Mouse (Mus musculus) CD8-positive naive resting alpha-beta T cell, adult 2 months (primary cell): ENCODE measurements around the gene Tmem14a.
A peak's percentile ranks its signal among the peaks of the same experiment; 100 is the strongest.
"Not testable (repeated sequence)": the region's sequence is repeated elsewhere in the genome, so short reads cannot be mapped to it uniquely, and the experiment has no call there.

Experiments used
- DNase-seq, 2 experiments: peaks; one replicate each; pipeline ENCODE4 v3.0.0; 2022; ENCODE audit warnings: low read depth in 2 of 2, low spot score in 2 of 2

The Tmem14a gene

DNA sequence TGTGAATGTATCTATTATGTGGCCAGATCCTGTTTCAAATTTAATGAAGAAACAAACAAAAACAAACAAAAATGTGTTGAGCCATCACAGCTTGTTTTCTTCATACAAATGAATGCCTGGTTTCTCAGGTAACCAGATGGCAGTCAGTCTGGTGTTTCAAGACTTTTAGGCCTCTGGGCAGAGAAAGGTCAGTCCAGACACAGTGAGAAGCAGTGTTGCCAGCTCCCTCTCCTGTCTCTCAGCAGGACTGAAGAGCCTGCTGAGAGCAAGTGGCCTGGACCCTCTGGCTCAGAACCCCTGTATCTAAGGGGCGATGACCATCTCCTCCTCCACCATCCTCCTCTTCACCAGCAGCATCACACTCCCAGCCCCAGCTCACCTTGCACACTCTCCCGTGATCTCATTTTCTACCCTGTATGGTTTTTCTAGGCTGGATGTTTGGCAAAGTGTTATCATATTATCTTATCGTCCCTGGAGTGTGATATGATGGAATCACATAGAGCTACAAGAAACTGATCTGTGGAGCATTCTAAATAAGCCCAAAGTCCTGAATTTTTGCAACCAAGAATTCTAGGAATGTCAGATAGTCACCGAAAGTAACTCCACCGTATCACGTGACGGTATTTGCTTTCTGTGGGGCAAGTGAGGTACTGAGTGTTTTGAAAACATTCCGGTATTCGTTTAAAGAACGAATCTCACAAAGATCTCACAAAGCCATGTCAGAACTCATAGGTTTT lies 34.4 kb downstream of the Tmem14a start:
- DNase-seq = no peak

DNA sequence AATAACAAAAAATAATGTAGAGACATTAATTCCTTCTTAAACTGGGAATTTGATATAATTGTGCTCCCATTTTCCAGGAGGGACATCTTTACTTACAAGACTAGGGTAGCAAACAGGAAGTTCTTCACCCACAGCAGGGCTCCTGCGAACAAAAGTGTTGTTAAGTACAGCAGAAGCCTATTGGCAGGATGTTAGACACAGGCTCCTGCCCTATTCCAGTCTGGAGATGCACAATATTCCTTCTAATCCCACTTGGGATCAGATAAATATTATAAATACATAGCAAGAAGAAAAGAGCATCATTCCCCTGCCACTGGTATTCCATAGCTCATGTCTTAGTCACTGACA lies 34.9 kb downstream of the Tmem14a start:
- DNase-seq = no peak

GRCm38 (mm10) chr1:21253856-21254255 lies 35.5 kb downstream of the Tmem14a start:
- DNase-seq = no peak

- DNase-seq = no peak
Observed at GRCm38 (mm10) chr1:21255625-21256345, 37.4 kb downstream of the Tmem14a start.

DNA sequence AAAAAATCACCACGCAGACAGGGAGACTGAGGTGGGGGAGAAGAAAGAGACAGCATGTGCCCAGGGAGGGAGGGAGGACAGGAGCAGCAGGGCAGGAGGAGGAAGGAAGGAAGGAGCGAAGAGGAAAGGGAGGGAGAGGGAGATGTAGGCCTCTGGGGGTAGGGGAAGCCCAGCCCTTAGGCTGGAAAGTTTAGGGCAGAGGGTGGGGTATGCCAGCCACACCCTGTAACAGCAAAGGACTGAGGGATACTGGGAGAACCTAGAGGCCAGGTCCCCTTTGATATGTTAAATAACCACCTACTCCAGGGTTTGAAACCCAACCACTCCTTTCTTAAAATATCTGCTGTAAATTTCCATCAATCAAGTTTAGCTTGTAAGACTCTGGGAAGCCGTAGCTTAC lies 38.0 kb downstream of the Tmem14a start:
- DNase-seq = no peak

DNA sequence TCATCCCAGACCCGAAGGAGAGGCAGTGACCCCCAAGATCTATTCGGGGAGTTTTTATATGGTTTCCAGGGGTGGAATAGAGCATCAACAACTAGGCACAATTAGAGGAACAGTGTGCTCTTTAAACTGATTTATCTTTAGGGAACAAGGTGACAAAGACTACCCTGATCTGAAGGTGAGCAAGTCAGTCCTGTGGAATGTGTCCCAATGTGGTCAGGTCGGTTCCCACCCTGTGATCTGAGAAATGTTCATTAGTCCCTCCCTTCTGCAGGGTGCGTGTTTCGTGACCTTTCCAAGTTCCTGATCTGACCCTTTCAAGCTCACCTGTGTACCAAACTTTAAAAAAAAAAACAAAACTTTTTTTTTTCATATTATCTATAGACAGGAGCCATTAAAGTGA lies 38.5 kb downstream of the Tmem14a start:
- no peak for DNase-seq

GRCm38 (mm10) chr1:21259981-21260380 lies 41.6 kb downstream of the Tmem14a start:
- DNase-seq = not testable (repeated sequence)

DNA sequence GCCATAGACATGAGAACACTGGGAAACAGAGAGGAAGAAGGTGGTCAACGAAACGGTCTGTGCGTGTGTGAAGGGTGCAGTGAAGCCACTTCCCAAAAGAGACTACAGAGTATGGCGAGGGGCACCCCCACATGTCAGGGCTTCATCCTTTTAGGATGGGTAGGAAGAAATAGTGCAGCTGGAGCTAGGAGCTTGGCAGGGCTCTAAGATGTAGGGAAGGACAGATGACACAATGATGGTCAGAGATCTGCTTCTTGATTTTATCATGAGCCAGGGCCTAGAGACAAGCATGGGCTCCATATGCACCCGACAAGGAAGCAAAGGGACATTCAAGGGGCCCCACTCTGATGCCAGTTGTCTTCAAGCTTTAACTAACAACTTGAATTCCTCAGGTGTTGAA lies 44.0 kb downstream of the Tmem14a start:
- no peak for DNase-seq

DNA sequence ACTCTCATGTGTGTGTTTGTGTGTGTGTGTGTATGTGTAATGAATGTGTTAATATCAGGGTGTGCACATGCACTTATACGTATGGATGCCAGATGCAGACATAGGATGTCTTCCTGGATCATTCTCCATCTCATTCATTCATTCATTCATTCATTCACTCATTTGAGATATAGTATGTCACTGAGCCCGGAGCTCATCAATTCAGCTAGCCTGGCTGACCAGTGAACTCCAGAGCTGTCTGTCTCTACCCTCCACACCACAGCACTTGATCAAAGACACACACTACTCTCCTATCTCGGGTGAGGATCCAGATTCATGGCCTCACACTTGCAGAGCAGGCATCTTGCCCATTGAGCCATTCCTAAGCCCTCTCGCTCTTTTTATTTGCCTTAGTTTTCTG lies 45.6 kb downstream of the Tmem14a start:
- no peak for DNase-seq

DNA sequence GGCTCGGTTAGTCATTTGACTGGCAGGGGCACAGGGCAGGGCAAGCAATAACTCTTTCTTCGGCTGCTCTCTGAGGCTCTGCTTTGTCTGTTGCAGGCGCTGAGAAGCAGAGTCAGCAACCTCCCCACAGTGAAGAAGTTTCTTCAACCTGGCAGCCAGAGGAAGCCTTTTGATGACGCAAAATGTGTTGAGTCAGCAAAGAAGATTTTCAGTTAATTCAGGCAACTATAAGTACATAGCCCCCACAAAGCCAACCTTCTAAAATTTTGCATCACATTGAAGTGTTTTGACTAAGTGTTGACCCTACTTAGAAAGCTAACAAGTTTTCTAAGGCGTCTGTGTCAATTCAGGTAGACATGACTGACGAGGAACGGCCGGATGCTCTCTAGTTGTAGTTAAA lies 46.4 kb downstream of the Tmem14a start:
- no peak for DNase-seq

DNA sequence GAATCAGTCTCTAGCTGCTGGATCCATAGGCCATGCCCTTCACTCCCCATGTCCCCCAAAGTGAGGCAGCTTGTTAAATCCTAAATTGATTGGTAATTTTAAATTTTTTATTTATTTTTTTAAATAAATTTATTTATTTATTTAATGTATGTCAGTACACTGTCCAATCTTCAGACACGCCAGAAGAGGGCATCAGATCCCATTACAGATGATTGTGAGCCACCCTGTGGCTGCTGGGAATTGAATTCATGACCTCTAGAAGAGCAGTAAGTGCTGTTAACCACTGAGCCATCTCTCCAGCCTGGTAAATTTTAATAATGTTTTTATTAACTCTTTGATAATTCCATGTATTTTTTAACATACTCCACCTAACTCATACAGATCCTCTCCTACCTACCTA lies 48.4 kb downstream of the Tmem14a start:
- no peak for DNase-seq

DNA sequence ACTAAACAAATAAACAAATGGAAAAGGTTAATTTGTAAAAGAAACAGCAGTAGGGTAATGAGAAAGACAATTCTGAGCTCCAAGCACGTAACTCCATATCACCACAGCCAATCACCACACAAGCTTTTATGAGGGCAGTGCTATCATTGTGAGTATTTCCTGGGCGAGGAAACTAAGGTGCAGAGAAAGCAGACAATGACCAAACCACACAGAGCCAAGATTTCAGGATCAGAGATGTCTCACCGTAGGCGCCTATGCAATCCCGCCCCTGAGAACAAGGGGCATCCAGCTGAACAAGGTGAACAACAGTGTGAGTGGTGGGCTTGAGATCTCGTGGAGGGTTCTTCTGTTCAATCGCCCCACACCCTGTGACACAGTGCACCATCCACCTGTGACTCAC lies 49.1 kb downstream of the Tmem14a start:
- not testable (repeated sequence) for DNase-seq

DNA sequence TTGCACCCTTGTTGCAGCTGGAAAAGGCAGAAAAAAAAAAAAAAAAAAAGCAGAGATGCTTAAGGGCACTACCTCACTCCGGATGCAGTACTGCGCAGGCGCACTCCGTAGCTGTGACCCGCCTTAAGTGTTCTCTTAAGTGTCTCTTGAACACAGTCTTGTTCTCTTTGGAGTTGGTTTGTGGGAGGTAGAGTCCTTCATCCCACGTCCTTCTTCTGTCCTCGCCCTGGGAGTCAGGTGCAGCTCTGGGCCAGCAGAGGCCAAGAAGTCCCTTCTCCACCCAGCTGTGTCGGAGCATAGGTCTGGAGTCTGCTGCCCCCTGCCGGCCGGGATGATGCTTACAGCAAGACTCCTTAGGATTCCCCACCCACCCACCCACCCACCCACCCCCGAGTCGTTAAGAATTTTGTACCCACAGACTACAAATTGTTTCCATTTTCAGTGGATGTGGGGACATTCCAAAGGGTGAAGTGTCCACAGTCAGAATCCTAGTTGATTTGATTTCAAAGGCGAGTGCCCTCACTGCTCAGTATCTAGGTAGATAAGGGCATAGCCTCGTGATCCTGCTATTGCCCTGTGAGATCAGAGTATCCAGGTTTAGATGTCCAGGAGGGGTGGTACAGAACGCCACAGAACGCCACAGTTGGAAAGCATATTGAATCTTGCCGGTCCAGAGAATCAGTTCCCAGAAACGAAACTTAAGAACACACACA lies 53.1 kb downstream of the Tmem14a start:
- DNase-seq = peak; percentile 56 to 70

DNA sequence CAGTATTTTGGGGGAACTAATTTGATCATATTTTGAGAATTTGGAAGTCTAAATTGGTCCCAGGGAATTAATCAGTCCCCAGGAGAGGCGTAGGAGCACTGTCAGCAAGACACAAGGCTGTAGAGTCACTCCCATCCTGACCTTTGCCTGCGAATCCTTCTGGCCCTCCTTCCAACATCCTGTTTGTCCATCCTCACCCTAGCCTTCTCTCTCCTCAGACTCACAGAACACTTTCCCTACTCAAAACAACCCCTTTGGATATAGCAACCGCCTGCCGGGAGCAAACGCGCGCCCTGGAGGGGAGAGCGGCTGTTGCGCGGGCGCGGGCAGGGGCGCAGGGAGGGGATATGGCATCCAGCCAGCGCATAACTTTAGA lies 53.7 kb downstream of the Tmem14a start:
- DNase-seq = no peak

GRCm38 (mm10) chr1:21273091-21273490 lies 54.7 kb downstream of the Tmem14a start:
- DNase-seq = no peak

DNA sequence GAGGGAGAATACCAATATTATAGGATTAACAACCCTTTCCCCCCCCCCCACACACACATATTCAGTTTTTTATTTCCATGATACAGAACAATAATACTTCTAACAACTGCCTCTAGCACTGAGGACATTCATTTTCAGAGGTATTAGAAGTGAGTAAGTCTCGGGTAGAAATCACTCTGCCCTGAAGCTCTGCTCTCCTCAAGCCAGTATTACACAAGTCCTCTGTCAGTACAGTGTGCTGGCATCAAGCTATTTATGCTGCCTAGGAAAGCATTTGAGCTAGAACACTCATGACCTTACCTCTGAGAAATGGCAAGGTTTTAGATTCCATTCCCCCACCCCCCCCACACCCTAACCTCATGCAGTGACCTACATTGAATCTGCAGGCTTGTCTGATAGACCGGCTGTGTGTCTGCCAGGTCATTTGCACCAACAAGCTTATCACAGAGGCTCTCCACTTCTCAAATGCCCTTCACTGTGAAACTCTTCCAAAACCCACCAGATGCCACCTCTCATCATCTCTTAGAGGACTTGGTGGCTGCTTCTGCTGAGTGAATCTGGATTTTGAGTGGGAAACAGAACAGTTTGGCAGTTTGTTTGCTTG lies 56.2 kb downstream of the Tmem14a start:
- no peak for DNase-seq

DNA sequence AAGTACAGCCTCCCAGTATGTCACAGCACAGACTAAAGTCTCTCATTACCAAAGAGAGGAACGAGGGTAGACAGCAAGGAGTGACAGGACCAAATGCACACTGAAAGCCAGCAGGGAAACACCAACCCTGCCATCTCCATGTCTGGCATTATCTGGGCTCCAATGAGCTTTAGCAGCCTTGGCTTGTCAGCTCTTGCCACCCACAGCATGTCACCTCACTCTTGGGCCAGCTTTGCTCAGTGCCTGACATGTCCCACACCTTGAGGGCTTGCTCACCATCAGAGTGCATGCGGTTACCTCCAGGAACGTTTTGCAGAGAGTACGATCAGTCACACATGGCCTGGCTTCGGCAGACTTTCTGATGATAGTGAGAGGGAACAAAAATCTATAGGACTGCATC lies 57.0 kb downstream of the Tmem14a start:
- DNase-seq = not testable (repeated sequence)

- DNase-seq = not testable (repeated sequence)
Observed at GRCm38 (mm10) chr1:21276158-21276557, 57.8 kb downstream of the Tmem14a start.
